Mouse (Mus musculus): ENCODE results near the gene Nfyc.

DNA sequence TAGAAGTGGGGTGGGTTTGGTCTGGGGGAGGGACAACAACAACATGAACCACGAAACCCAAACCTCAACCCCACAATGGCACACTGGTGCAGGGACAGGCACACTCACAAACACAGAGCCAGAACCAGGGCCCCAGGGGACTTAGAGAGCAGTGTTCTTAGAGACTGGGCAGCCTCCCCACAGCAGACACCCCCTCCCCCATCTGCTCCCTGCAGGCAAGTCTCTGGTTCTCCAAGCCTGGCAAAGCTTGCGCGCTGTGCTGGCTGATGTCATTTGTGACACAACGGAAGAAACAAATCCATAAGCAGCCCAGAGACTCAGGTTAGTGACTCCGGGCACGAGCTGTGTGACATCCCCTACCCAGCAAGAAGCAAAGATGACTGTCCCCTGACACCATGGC, 90.1 kb downstream of the Nfyc start:
- TF ChIP-seq EP300 (optimal IDR thresholded peaks at IDR 0.05), result no peak
- no peak for TF ChIP-seq CTCF (IDR thresholded peaks at IDR 0.05; ENCODE audit: low read depth)

Measured in stomach, postnatal 0 days (tissue).